Mouse (Mus musculus) liver, adult 2 months (tissue): ENCODE measurements around the gene Ppp3ca.

ENCODE experiments used
- CTCF ChIP-seq: fragments of 200-500 bp; IDR thresholded peaks from 2 replicates; pipeline ENCODE4 v1.5.1; 2011; ENCODE audit warnings: low read depth, low read length, control low read depth
- POLR2A ChIP-seq: fragments of 200-500 bp; IDR thresholded peaks from 2 replicates; pipeline ENCODE4 v1.6.1; 2011; ENCODE audit warnings: low read length, control low read depth; ENCODE audit not compliant: insufficient read depth; ENCODE audit errors: extremely low read depth

DNA sequence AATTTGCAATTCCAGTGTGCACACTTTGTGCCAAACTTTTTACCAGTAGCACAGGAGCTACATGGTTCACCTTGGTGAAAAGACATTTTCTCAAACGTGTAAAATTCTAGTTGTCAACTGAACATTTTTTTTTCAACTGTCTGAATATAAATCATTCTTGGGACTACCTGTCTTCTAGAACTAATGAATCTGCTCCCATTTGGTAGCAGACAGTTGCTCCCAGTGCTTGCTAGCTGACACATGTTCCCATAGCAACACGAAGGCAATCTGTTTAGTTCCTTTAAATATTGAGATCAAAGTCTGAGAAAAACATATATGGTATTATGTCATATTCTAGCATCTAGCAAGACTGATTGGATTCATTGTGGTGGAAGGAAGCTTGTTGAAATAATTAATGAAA lies 158.5 kb downstream of the Ppp3ca start:
- TF ChIP-seq POLR2A = no peak
- TF ChIP-seq CTCF = no peak
